Mouse (Mus musculus): ENCODE data around the gene Setd7. TPM values are rescaled to one million over a fixed set of nuclear protein-coding genes. Genes with fewer than 3 reads are reported as not detected.

Setd7 gene
- polyA plus RNA-seq, 1 experiment from 2014 or later: 3.9 TPM

DNA sequence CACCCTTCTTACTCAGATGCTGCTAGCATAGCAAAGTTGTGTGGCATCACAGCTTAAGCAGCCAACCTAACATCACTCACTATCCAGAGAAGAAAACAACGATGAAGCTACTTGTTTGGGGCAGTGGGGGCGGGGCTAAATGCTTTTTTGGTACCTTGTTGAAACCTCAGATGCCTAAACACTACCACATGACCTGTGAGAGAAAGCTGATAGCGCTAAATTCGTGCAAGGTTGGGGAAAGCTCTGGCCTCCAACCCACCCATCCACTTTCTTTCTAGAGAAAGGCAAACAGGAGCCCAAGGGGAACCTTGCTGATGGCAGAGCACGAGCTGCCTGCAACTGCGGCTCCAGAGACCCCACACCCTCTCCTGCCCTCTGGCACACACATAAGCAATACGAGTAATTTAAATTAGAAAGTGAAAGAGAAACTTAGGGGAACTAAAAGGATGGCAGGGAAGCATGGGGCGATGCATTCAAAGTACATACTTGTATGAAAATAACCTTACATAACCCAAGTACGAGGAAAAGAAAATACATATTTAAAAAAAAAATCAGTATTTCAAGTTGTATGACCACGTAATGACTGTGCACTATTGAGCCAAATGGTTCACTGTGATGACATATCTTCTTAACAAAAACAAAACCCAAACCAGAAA lies 7.7 kb downstream of the Setd7 start:
- no peak for DNase-seq (ENCODE audit: low spot score)
- peak overlapping the region; percentile 25 for H3K4me3 ChIP-seq
- peak overlapping the region; percentile 77 for H3K27ac ChIP-seq

GRCm38 (mm10) chr3:51552197-51552596 lies 8.5 kb downstream of the Setd7 start:
- Histone ChIP-seq H3K27me3 (ENCODE audit: insufficient read depth, poor library complexity, severe bottlenecking) (no peaks in the 10 kb centered on the region), H3K4me1 (peaks cover 41% of the 10 kb centered on the region), H3K4me3 (no peak overlapping the region), H3K9me3 (no peaks in the 10 kb centered on the region), H3K27ac (no peak overlapping the region), H3K36me3 (peaks cover 32% of the 10 kb centered on the region)
- no peak for DNase-seq (ENCODE audit: low spot score)
- WGBS: 80% methylated on average over 2 of the region's 2 CpGs

More for the DNA sequence above, 7.7 kb downstream of the Setd7 start:
- H3K27me3 ChIP-seq (ENCODE audit: insufficient read depth, poor library complexity, severe bottlenecking): no peaks in the 10 kb centered on the region
- H3K4me1 ChIP-seq: peaks cover 41% of the 10 kb centered on the region
- H3K9me3 ChIP-seq: no peaks in the 10 kb centered on the region
- WGBS: 48% methylated on average over 10 of the region's 10 CpGs
- peaks cover 28% of the 10 kb centered on the region for H3K36me3 ChIP-seq

DNA sequence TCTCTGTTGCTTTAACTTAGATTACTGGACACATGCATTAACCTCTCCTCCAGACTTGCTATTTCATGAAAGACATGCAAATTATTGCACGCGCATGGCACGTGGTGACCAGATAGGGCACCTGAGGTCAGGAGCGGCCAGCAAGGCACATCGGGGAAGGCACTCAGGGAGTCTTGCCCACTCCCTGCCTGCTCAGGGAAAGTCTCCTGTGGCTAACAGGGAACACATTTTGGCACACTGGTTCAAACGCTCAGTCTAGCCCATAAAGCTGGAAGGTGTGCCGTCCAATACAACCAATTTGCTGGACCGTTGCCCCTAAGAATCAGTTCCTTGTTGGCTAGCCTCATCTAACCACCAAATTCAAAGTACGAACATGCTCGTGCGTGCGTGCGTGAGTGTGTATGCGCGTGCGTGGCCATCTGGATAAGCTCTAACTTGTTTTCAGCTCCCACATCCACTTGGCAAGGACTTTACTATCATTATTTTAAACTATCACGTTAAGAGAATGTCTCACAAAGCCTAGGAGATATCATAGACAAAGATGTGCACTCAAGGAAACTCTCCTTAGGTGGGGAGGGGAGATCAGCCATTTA lies 11.6 kb downstream of the Setd7 start:
- DNase-seq (ENCODE audit: low spot score): no peak
- 92% methylated on average over 17 of the region's 17 CpGs for WGBS
- Histone ChIP-seq H3K4me1 (peaks cover 22% of the 10 kb centered on the region), H3K36me3 (peaks cover 45% of the 10 kb centered on the region), H3K9me3 (no peaks in the 10 kb centered on the region), H3K27me3 (ENCODE audit: insufficient read depth, poor library complexity, severe bottlenecking) (no peaks in the 10 kb centered on the region), H3K4me3 (no peak overlapping the region), H3K27ac (no peak overlapping the region)

GRCm38 (mm10) chr3:51547577-51547976 lies 13.1 kb downstream of the Setd7 start:
- H3K4me1 ChIP-seq: peaks cover 7% of the 10 kb centered on the region
- H3K4me3 ChIP-seq: no peak overlapping the region
- H3K36me3 ChIP-seq: peaks cover 53% of the 10 kb centered on the region
- no peak for DNase-seq (ENCODE audit: low spot score)
- WGBS: 70% methylated on average over 6 of the region's 6 CpGs
- no peaks in the 10 kb centered on the region for H3K9me3 ChIP-seq
- H3K27ac ChIP-seq: no peak overlapping the region
- H3K27me3 ChIP-seq (ENCODE audit: insufficient read depth, poor library complexity, severe bottlenecking): no peaks in the 10 kb centered on the region

DNA sequence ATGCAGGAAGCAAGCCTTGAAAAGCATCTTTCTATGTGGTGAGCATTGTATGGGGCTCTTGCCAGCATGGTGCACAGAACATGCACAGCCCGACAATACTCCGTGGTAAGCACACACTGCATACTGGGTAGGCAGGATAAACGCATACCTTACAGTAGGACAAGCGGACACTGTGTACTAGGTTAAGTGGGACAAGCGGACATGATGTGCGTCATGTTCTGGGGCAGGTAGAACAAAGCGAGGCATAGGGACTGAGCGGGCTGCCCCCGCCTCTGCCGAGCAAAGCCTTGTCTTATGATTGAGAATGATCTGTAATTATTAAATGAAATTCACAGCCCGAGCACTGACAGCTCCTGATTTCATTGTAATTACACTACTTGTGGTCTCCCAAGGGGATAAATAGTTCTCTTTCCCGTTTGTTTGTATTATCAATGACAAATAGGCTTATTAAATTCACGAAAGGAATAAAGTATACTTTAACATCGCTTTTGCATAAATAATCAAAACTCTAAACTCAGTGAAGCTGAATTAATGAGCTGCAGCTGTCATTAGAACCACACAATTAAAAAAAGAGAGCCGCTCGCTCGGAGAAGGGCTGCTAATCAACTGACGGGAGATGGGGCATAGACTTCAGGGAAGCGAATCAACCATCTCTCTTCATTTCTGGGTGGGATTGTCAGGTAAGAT lies 16.1 kb downstream of the Setd7 start:
- Histone ChIP-seq H3K4me1 (peaks cover 2% of the 10 kb centered on the region; the same call in 1 of the 2 replicates), H3K36me3 (peaks cover 73% of the 10 kb centered on the region), H3K27me3 (ENCODE audit: insufficient read depth, poor library complexity, severe bottlenecking) (no peaks in the 10 kb centered on the region), H3K9me3 (no peaks in the 10 kb centered on the region), H3K27ac (no peak overlapping the region), H3K4me3 (no peak overlapping the region)
- no peak for DNase-seq (ENCODE audit: low spot score)
- 92% methylated on average over 19 of the region's 19 CpGs for WGBS

GRCm38 (mm10) chr3:51540659-51541058 lies 20.0 kb downstream of the Setd7 start:
- Histone ChIP-seq H3K4me3 (no peak overlapping the region), H3K27me3 (ENCODE audit: insufficient read depth, poor library complexity, severe bottlenecking) (no peaks in the 10 kb centered on the region), H3K9me3 (no peaks in the 10 kb centered on the region), H3K4me1 (no peaks in the 10 kb centered on the region), H3K36me3 (peaks cover 84% of the 10 kb centered on the region), H3K27ac (no peak overlapping the region)
- DNase-seq (ENCODE audit: low spot score): no peak
- WGBS: 92% methylated on average over 9 of the region's 9 CpGs

DNA sequence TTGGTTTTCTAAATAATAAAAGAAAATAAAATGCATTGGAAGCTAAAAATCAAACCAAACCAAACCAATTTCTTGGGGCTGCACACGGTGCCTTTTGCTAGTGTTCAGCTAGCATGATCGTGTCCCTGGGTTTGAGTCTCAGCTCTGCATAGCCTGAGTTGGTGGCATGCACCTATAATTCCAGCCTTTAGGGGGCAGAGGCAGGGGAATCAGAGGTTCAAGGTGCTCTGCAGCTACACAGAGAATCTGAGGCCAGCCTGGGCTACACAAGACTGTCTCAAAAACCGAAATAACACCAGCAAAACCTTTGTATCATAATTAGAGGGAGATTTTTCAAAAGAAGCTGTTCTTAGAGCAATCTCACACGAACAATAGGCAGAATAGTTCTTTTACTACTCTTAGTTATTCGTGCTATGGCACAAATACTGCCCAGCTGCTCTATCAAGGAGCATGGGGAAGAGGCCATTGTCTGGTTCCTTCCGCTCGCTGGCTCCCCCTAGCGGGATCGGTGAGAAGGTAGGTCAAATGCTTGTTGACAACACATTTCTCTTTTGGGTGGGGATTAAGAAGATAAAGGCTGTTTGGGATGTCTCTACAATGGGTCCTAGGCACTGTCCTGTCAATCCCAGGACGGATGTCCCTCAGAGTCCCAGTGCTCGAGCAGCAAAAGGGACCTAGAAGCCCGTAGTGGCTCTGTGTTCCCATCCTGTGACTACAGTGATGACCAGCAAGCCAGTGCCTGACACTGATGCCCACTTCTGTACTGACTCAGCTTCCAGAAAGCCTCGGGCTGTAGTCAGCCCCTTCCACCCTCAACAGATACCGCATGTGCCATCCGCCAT lies 20.9 kb downstream of the Setd7 start:
- DNase-seq (ENCODE audit: low spot score): peak; percentile 86
- H3K27me3 ChIP-seq (ENCODE audit: insufficient read depth, poor library complexity, severe bottlenecking): no peaks in the 10 kb centered on the region
- no peak overlapping the region for H3K27ac ChIP-seq
- no peak overlapping the region for H3K4me3 ChIP-seq
- H3K4me1 ChIP-seq: no peaks in the 10 kb centered on the region
- WGBS: 52% methylated on average over 15 of the region's 15 CpGs
- peaks cover 85% of the 10 kb centered on the region for H3K36me3 ChIP-seq
- H3K9me3 ChIP-seq: no peaks in the 10 kb centered on the region

GRCm38 (mm10) chr3:51534013-51534412 lies 26.7 kb downstream of the Setd7 start:
- peaks cover 96% of the 10 kb centered on the region for H3K36me3 ChIP-seq
- H3K4me3 ChIP-seq: no peak overlapping the region
- 76% methylated on average over 9 of the region's 9 CpGs for WGBS
- DNase-seq (ENCODE audit: low spot score): no peak
- H3K4me1 ChIP-seq: no peaks in the 10 kb centered on the region
- H3K9me3 ChIP-seq: no peaks in the 10 kb centered on the region
- H3K27me3 ChIP-seq (ENCODE audit: insufficient read depth, poor library complexity, severe bottlenecking): no peaks in the 10 kb centered on the region
- H3K27ac ChIP-seq: no peak overlapping the region

GRCm38 (mm10) chr3:51533573-51533972 lies 27.1 kb downstream of the Setd7 start:
- no peaks in the 10 kb centered on the region for H3K27me3 ChIP-seq (ENCODE audit: insufficient read depth, poor library complexity, severe bottlenecking)
- 91% methylated on average over 5 of the region's 5 CpGs for WGBS
- H3K9me3 ChIP-seq: no peaks in the 10 kb centered on the region
- H3K4me3 ChIP-seq: no peak overlapping the region
- peaks cover 96% of the 10 kb centered on the region for H3K36me3 ChIP-seq
- no peaks in the 10 kb centered on the region for H3K4me1 ChIP-seq
- no peak for DNase-seq (ENCODE audit: low spot score)
- H3K27ac ChIP-seq: no peak overlapping the region

DNA sequence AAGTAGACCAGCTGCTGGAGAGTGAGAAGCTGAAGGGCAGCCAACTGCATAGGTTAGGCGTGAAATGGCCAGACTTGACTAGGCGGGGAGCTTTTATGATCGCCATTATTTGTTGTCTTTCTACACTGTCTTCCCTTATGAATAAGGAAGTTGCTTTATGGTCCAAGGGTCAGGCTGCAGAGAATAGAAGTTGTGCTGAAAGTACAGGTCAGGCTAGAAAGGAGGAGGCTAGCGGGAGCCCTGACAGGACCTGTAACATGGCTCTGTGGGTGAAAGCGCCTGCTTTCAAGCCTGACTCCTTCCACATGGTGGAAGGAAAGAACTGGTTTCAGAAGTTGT lies 28.4 kb downstream of the Setd7 start:
- H3K27me3 ChIP-seq (ENCODE audit: insufficient read depth, poor library complexity, severe bottlenecking): no peaks in the 10 kb centered on the region
- 86% methylated on average over 5 of the region's 5 CpGs for WGBS
- no peak for DNase-seq (ENCODE audit: low spot score)

GRCm38 (mm10) chr3:51531473-51532281 lies 29.0 kb downstream of the Setd7 start:
- no peaks in the 10 kb centered on the region for H3K27me3 ChIP-seq (ENCODE audit: insufficient read depth, poor library complexity, severe bottlenecking)
- no peak overlapping the region for H3K27ac ChIP-seq
- no peak for DNase-seq (ENCODE audit: low spot score)
- no peaks in the 10 kb centered on the region for H3K4me1 ChIP-seq
- H3K4me3 ChIP-seq: no peak overlapping the region
- peaks cover 96% of the 10 kb centered on the region for H3K36me3 ChIP-seq
- WGBS: 85% methylated on average over 13 of the region's 13 CpGs
- H3K9me3 ChIP-seq: no peaks in the 10 kb centered on the region

More for the DNA sequence above, 28.4 kb downstream of the Setd7 start:
- peaks cover 95% of the 10 kb centered on the region for H3K36me3 ChIP-seq
- H3K9me3 ChIP-seq: no peaks in the 10 kb centered on the region
- H3K27ac ChIP-seq: no peak overlapping the region
- no peak overlapping the region for H3K4me3 ChIP-seq
- H3K4me1 ChIP-seq: no peaks in the 10 kb centered on the region

GRCm38 (mm10) chr3:51526891-51527290 lies 33.8 kb downstream of the Setd7 start:
- Histone ChIP-seq H3K4me3 (no peak overlapping the region), H3K36me3 (peaks cover 97% of the 10 kb centered on the region), H3K27ac (no peak overlapping the region), H3K9me3 (no peaks in the 10 kb centered on the region), H3K27me3 (ENCODE audit: insufficient read depth, poor library complexity, severe bottlenecking) (no peaks in the 10 kb centered on the region), H3K4me1 (no peaks in the 10 kb centered on the region)
- whole genome bisulfite sequencing: 89% methylated on average over 13 of the region's 13 CpGs
- DNase-seq (ENCODE audit: low spot score): no peak
